Mouse (Mus musculus) left cerebral cortex, postnatal 14 days (tissue): ENCODE measurements around the gene Dpm3. TPM values are rescaled to one million over a fixed set of nuclear protein-coding genes. Genes with fewer than 3 reads are reported as not detected.
"Not testable (repeated sequence)": the region's sequence is repeated elsewhere in the genome, so short reads cannot be mapped to it uniquely, and the experiment has no call there.

Experiments used
- DNase-seq, 2 experiments: peaks; one replicate each; pipeline ENCODE4 v3.0.0; 2021 to 2022; ENCODE audit warnings: low spot score in 2 of 2, mixed read lengths in 1 of 2
- intact Hi-C: fragments of 180-260 bp; cut with DNase I; formaldehyde crosslinking; loops from one replicate; pipeline ENCODE4 v1.15.1; 2025
- long read RNA-seq, 2 experiments: library from polyadenylated mRNA; stranded (forward); transcript quantifications; one replicate each; pipeline ENCODE4 v2.0.0; 2021
- total RNA-seq, 2 experiments: library from RNA; stranded (reverse); gene quantifications; 2 replicates each; pipeline ENCODE4 v1.2.3; 2021

Gene Dpm3
- total RNA-seq, result 10 to 100 TPM; 50.8 to 53.0 TPM
- long read RNA-seq, experiment 1, transcript Dpm3-201 (2 exons, 404 nt), result major isoform, 15 of 16 reads
- long read RNA-seq, experiment 1, partial matches to known transcripts, result 0 of 16 reads
- long read RNA-seq, experiment 1, other reads (novel, unspliced or antisense), result 0 of 16 reads
- long read RNA-seq, experiment 2, transcript Dpm3-201 (2 exons, 404 nt), result major isoform, 13 of 16 reads
- long read RNA-seq, experiment 2, partial matches to known transcripts, result 0 of 16 reads
- long read RNA-seq, experiment 2, other reads (novel, unspliced or antisense), result 0 of 16 reads

- intact Hi-C loops, result no loop called here
Observed at GRCm38 (mm10) chr3:89259076-89259475, at the start of gene Dpm3. Gene Dpm3, plus strand, starts transcription at chr3:89259358.

GRCm38 (mm10) chr3:89209731-89210130, 49.4 kb upstream of the Dpm3 start:
- no peak for DNase-seq
- intact Hi-C loops, result loop anchor here (5.0 kb wide), 1 partner anchor 92 kb away; no protein-coding TSS in a partner anchor

More at GRCm38 (mm10) chr3:89259076-89259475, at the start of gene Dpm3:
- no peak for DNase-seq

- no peak for DNase-seq
- intact Hi-C loops, result loop anchor here (5.0 kb wide), 1 partner anchor 93 kb away; no protein-coding TSS in a partner anchor
Observed at GRCm38 (mm10) chr3:89210162-89210561, 49.0 kb upstream of the Dpm3 start.

DNA sequence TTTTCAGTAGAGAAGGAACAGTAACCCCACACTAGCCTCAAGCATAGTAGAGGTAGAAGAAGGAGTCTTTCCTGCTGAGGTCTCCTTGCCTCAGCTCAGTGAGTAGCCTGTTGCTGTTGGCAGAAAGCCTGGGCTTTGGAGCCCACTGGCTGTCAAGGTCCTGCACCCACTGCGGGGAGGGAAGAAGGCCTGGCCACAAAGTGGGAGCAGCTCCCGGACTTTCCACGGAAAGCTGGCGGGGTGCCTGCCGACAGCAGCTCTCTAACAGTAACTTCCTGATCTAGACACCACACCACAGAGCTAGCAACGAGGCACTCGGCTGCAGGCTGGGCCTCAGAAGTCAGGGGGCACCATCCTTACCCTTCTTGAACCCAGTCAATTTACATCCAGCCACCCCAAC, 48.4 kb upstream of the Dpm3 start:
- intact Hi-C loops, result loop anchor here (5.0 kb wide), 1 partner anchor 93 kb away; no protein-coding TSS in a partner anchor
- DNase-seq, result no peak

- intact Hi-C loops, result loop anchor here (5.0 kb wide), 1 partner anchor 97 kb away; no protein-coding TSS in a partner anchor
- DNase-seq, result peak; percentile 84 to 90
Observed at GRCm38 (mm10) chr3:89213803-89214530, 45.2 kb upstream of the Dpm3 start.

- intact Hi-C loops, result loop anchor here (5.0 kb wide), 1 partner anchor 98 kb away; no protein-coding TSS in a partner anchor
- no peak for DNase-seq
Observed at GRCm38 (mm10) chr3:89214681-89215411, 44.3 kb upstream of the Dpm3 start, which contains the start of gene Thbs3. Gene Thbs3, plus strand, starts transcription at chr3:89215180.

- intact Hi-C loops, result no loop called here
Observed at GRCm38 (mm10) chr3:89215853-89216252, 43.3 kb upstream of the Dpm3 start.

DNA sequence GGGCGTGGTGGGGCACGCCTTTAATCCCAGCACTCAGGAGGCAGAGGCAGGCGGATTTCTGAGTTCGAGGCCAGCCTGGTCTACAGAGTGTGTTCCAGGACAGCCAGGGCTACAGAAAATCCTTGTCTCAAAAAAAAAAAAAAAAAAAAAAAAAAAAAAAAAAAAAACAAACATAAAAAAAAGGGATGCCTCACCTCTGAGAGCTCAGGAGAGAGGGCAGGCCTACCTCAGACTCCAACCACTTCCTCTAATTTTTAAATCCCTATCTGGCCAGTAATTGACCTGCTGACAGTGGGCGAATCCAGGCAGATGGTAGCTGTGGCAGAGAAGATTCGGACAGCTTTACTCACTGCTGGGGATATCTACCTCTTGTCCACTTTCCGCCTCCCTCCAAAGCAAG, 42.8 kb upstream of the Dpm3 start:
- DNase-seq, intact Hi-C loops: not testable (repeated sequence)

More at GRCm38 (mm10) chr3:89215853-89216252, 43.3 kb upstream of the Dpm3 start:
- peak; percentile 92 to 96 for DNase-seq

DNA sequence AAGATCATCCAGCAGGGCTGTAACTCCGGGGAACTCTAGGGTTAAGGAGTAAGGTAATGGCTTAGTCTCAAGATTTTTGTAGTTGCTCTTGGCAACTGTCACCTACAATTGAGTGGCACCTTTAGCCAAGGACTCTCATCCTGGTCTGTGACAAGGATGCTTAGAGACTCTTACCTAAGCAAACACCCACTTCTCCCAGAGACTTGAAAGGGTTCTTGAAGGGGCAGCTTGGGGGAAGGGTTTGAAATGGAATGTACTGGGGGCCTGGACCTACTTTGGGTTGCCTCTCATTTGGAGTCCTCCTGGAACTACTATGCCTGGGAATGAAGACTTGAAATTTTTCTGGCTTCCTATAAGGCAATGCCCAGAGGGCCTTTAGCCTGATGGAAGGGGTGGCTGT, 40.9 kb upstream of the Dpm3 start:
- intact Hi-C loops, result no loop called here
- no peak for DNase-seq

DNA sequence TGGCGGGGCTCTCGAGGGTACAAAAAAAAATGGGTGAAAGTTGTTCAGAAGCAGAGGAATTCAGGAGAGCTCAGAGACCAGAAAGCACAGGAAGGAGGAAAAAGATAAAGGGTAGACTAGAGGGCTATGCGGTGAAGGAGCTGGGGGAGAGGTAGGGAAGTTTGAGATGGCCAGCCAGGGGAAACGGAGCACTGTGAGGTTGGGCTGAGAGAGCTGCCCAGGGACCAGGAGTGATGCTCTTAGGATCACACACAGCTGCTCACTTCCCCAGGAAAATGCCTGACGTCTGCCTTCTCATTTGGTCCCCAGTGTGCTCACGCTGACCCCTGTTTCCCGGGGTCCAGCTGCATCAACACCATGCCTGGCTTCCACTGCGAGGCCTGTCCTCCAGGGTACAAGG, 39.6 kb upstream of the Dpm3 start:
- intact Hi-C loops, result no loop called here
- no peak for DNase-seq

- DNase-seq, result no peak
- intact Hi-C loops, result loop anchor here (10.0 kb wide), 1 partner anchor 554 kb away; the partner anchor contains the start of gene Ube2q1
Observed at GRCm38 (mm10) chr3:89221167-89221566, 38.0 kb upstream of the Dpm3 start.

GRCm38 (mm10) chr3:89224796-89225195, 34.4 kb upstream of the Dpm3 start:
- DNase-seq, result no peak

GRCm38 (mm10) chr3:89225321-89225815, 33.8 kb upstream of the Dpm3 start:
- DNase-seq, result no peak
- intact Hi-C loops, result loop anchor here (10.0 kb wide), 1 partner anchor 549 kb away; the partner anchor contains the start of gene Ube2q1

More at GRCm38 (mm10) chr3:89224796-89225195, 34.4 kb upstream of the Dpm3 start:
- intact Hi-C loops, result loop anchor here (10.0 kb wide), 1 partner anchor 550 kb away; the partner anchor contains the start of gene Ube2q1

- intact Hi-C loops, result loop anchor here (10.0 kb wide), 1 partner anchor 549 kb away; the partner anchor contains the start of gene Ube2q1
- DNase-seq, result peak in 1 of 2 experiments; percentile 55
Observed at GRCm38 (mm10) chr3:89225918-89226317, 33.2 kb upstream of the Dpm3 start.

- no peak for DNase-seq
- intact Hi-C loops, result loop anchor here (10.0 kb wide), 1 partner anchor 548 kb away; the partner anchor contains the start of gene Ube2q1
Observed at GRCm38 (mm10) chr3:89226361-89226760, 32.8 kb upstream of the Dpm3 start.

- DNase-seq, result no peak
Observed at GRCm38 (mm10) chr3:89226900-89227299, 32.3 kb upstream of the Dpm3 start, which contains the start of gene Mtx1. Gene Mtx1, minus strand, starts transcription at chr3:89227088.

GRCm38 (mm10) chr3:89227307-89228179, 31.6 kb upstream of the Dpm3 start:
- peak; percentile 93 to 95 for DNase-seq
- intact Hi-C loops, result loop anchor here (10.0 kb wide), 1 partner anchor 547 kb away; the partner anchor contains the start of gene Ube2q1

More at GRCm38 (mm10) chr3:89226900-89227299, 32.3 kb upstream of the Dpm3 start, which contains the start of gene Mtx1:
- intact Hi-C loops, result loop anchor here (10.0 kb wide), 1 partner anchor 548 kb away; the partner anchor contains the start of gene Ube2q1

- intact Hi-C loops, result loop anchor here (10.0 kb wide), 1 partner anchor 547 kb away; the partner anchor contains the start of gene Ube2q1
Observed at GRCm38 (mm10) chr3:89228180-89228549, 31.0 kb upstream of the Dpm3 start.

More at GRCm38 (mm10) chr3:89228180-89228549, 31.0 kb upstream of the Dpm3 start:
- peak; percentile 81 to 87 for DNase-seq
